Mouse (Mus musculus) lung, adult 2 months (tissue): ENCODE results near the gene Uroc1.

Experiments
- CTCF ChIP-seq: fragments of 200-500 bp; IDR thresholded peaks from 2 replicates; pipeline ENCODE4 v1.5.1; 2011; ENCODE audit warnings: mild to moderate bottlenecking, low read length, control low read depth; ENCODE audit not compliant: insufficient read depth
- POLR2A ChIP-seq: fragments of 200-500 bp; IDR thresholded peaks from 2 replicates; pipeline ENCODE4 v1.6.1; 2011; ENCODE audit warnings: low read depth, mild to moderate bottlenecking, control low read depth, low read length, borderline replicate concordance; ENCODE audit errors: extremely low read depth

- TF ChIP-seq POLR2A (no peak), CTCF (no peak)
These were observed 16.9 kb downstream of the Uroc1 start for GRCm38 (mm10) chr6:90350011-90350410.
